Mouse (Mus musculus) testis, postnatal 10 days (tissue): ENCODE data around the gene Cntn2.

Experiments
- DNase-seq: peaks from one replicate; pipeline ENCODE4 v3.0.0; 2021; ENCODE audit warnings: low spot score

The Cntn2 gene

GRCm38 (mm10) chr1:132542762-132543306 lies at the start of gene Cntn2:
TSS of gene Cntn2 (minus strand) at chr1:132543256.
- DNase-seq = no peak

GRCm38 (mm10) chr1:132592145-132592544 lies 49.1 kb upstream of the Cntn2 start:
- no peak for DNase-seq

DNA sequence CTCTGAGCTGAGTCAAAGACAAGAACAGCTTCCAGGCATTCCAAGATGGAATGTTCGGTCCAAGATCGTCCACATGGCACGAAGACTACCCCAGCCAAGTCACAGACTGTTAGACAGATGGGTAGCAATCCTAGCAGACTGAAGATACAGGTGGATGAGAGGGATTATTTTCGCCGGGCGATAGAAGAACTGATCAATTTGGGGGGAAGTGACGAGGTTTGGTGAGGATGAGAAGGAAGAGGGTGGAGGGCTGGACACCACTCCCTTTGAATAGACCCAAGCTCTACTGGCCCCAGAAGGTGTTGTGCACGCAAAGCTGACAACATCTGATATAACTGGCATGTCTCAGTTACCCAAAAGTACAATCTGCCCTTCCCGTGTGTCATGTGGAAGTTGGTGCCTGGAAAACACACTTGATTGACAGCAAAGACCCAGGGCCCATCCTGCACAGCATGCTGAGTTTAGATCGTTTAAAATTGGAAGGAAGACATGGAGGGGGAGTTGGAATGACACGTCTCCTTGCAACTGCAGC lies 48.4 kb upstream of the Cntn2 start:
- no peak for DNase-seq

- DNase-seq = no peak
Measured at GRCm38 (mm10) chr1:132586679-132587201, 43.7 kb upstream of the Cntn2 start.

GRCm38 (mm10) chr1:132585376-132585775 lies 42.3 kb upstream of the Cntn2 start:
- no peak for DNase-seq

DNA sequence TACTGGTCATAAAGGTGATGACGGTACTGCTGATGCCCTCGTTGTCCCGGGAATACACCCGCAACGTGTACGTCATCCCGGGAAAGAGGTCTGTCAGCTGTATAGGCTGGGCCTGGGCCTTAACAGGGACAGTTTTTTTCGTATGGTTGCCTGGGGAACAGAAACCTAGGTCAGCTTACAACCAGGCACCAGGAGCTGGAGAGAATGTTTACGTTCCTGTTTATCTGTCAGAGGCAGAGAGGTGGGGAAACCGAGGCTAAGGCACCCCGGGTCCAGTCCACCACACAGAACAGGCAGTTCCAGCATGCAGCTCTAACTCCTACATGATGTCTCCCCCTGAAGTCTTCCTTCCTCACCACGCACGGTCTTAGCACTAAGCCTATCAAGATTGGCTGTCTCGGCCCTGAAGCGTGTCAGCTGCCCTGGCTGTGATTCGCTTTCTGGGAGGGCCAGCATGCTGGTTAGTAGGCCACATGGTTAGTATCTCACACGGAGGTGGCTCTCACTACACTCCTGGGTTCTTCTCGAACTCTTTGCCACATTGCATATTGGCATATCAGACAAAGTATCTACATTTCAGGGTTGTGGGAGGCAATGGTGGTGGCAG lies 40.0 kb upstream of the Cntn2 start:
- DNase-seq = no peak

DNA sequence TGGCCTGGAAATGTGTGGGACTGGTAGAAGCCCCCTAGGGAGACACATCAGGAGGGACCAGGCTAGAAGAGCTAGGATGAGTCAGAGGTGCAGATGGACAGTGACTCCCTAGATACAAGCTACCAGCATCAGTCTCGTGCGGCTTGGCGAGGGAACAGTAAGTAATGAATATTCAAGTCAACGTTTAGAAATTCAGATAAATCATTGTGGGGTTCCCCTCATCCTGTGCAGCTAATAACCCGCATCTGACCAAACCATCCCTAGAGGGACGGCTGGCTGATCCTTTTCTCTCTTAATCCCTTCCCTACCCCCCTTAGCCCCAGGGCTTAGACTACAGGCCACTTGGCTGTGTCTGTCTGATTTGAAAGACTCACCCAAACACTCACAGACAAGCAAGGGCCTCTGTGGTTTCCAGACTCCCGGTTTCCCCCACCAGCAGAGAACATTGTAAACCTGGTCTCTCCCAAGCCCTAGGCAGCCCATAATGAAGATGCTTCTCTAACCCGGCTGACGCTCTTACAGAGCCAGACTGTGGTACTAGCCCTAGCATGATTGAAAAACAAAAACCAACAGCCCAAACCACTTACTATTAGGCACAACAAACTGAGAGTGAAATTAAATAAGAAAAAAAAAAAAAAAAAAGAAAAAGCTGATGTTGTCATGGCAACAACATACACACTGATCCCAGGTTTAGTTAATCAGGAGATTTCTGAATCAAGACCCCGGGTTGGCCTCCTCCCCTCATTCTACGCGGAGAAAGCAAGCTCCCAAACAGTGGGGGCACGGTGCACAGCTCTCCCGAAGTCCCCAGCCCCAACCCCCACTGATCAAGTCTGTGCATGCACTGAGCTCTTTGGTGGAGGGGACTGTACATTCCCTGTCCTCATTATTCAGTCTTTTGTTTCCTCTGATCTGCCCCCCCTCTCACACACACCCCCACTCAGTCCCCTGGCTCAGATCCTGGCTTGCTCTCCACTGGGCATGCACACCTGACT lies 39.1 kb upstream of the Cntn2 start:
- DNase-seq = no peak

DNA sequence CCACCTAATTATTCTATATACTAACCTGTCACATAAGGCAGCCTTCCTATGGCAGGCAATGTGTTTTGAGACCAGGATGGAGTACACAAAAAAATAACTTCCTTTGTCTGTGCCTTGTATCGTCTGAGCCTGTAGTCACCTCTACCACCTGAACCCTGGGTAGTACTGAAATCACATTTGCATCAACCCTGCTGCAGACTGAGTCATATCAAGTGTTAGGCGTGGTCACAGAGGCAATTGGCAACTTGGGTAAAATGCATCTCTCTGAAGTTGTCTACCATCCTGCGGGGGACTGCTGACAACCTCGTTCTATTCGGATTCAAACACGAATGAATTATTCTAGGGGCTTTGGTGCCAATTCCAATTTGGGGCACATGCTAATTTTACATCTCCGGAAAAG lies 37.0 kb upstream of the Cntn2 start:
- DNase-seq = no peak

DNA sequence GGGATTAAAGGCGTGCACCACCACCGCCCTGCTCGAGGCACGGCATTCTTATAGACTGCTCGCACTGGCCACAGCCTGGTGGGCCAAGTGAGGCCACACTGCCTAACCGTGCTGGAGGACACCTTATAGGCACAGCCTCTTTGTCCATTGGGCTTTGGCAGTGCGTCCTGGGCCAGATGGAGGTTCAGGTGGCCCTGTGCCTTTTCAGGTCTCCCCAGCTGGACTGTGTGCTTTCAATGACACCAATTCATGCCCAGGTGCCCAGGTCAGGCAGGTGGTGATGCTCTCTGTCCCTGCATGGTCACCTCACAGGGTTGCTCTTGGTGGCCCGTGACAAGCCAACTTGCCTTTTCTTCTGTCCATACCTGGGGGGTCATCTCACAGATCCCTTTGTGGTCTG lies 33.8 kb upstream of the Cntn2 start:
- DNase-seq = no peak

DNA sequence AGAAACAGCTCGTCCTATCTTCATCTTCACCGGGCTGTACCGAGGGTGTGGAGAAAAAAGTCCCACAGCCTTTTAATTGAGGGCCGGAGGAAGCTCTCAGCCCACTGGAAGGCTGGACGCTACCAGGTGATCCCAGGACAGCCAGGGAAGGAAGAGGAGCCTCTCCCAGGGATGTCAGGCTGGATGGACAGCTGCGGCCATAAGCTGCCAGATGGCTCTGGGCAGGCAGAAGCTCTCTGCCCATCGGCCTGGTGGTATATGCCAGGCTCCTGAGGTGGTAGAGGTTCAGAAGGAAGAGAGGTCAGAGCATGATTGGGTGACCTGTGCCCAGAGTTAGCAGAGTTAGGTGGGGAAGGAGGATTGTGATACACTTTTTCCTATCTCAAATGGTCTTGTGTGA lies 29.8 kb upstream of the Cntn2 start:
- DNase-seq = no peak

GRCm38 (mm10) chr1:132571613-132572012 lies 28.6 kb upstream of the Cntn2 start:
- no peak for DNase-seq

GRCm38 (mm10) chr1:132570906-132571305 lies 27.9 kb upstream of the Cntn2 start:
- no peak for DNase-seq

- DNase-seq = no peak
Measured at GRCm38 (mm10) chr1:132570068-132570780, 27.2 kb upstream of the Cntn2 start.

DNA sequence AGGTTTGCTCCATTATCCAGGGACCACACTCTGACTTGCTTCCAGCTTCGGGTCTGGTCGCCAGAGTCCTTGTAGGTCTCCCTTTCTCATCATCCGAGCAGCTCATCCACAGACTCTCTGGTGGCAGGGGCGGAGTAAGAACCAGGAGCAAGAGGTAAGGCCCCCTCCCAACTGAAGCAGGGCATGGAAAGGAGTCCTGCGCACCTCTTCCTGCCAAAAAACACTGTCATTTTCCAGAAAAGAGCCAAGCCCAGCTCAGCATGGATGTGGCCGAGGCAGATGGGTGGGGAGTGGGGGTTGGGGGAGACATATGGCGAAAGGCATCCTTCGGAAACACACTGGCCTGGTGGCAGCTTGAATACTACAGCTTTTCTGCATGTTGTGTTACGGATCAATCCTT lies 26.5 kb upstream of the Cntn2 start:
- DNase-seq = no peak

- no peak for DNase-seq
Measured at GRCm38 (mm10) chr1:132567336-132568125, 24.5 kb upstream of the Cntn2 start.

DNA sequence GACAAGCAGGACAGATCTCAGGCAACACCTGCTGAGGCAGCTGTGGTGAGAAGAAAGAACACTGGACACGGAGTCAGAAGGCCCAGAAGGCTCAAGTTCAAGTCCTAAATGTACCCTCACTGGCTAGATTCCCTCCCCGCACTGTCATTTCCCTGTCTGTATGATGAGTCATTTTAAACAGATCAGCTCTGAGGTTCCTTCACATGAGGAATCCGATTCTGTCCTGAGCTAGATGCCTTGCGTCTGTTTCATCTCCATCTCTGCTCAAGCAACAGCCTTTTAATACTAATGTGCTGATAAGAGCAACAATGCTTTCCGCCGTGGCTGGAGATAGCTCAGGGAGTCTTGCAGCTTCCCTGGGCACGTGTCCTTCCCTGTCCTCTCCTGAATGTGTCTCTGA lies 22.7 kb upstream of the Cntn2 start:
- DNase-seq = no peak

- DNase-seq = no peak
Measured at GRCm38 (mm10) chr1:132564946-132565345, 21.9 kb upstream of the Cntn2 start.

GRCm38 (mm10) chr1:132562337-132562795 lies 19.3 kb upstream of the Cntn2 start:
- no peak for DNase-seq

DNA sequence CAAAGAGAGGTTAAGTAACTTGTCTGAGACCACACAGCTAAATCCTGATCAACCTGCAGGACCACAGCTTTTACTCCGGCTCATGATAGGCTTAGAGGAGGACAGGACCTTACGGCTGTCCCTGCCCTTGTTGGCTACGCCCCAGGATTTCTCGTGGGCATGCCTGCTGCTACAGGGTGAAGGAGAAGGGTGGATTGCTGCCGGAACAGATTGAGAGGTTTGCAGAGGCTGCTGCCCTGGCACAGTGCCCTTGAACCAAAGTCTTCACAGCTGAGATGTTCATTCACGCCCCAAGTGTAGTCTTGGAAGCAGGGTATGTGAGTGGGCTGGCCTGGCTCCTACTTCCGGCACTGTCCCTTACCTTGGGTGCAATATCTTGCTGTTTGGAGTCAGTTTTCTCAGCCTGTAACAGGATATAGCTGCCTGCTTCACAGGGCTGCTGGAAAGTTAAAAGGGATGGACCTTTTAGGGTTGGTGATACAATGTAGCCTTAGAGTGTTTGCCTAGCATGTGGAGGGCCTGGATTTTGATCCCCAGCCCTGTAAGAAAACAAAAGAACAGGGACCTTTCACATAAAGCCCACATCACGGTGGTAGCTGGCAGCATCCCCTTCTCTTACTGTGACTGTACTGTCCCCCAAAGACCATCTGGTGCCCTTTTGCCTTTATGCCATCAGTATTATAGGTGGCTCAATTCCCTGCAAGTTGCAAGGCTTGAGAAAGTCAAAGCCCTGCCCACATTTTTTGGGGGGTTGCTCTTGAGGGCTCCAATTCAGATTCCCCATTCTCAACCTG lies 18.0 kb upstream of the Cntn2 start:
- DNase-seq = peak; percentile 62

GRCm38 (mm10) chr1:132559045-132559444 lies 16.0 kb upstream of the Cntn2 start:
- no peak for DNase-seq
